18 mouse cellular contexts compared by ENCODE assay signal in the genomic region with DNA sequence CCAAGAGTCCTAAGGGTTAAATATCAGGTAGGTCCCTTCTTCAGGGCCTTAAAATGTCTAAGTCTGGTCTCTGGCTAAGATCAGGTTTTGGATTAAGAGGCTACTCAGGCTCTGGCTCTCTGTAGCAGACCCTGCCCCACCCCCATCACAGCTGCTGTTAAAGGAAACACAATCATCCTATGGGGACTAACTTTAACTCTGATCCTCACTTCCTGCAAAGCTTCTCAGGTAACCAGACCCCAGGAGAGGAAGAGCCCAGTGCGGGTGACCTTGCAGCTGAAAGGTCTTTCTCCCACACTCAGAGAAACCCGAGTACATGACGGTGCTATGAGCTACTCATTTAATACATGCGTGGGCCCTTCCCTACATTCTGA. TPM values are rescaled to one million over a fixed set of nuclear protein-coding genes. Genes with fewer than 3 reads are reported as not detected.
DNase-seq lines count a peak whose midpoint lies in the region; ATAC-seq lines count a peak whose summit lies in the region.
"Had no signal": no experiment of that assay in that cellular context is flagged by ENCODE, and none has a peak within 500 bp of the region (broad histone marks: within the 10 kb centered on the region; RNA-seq: fewer than 3 reads in every experiment).

No protein-coding gene starts in this region.

- H3K4me3 ChIP-seq in midbrain, embryonic 10.5 days: no peak overlapping the region
- H3K4me3 ChIP-seq in midbrain, embryonic 16.5 days (ENCODE audit: low read depth, low read length): no peak overlapping the region
- H3K4me3 ChIP-seq in embryonic facial prominence, embryonic 11.5 days (ENCODE audit: low read depth, low read length): no peak overlapping the region
- no peak overlapping the region for H3K4me3 ChIP-seq in limb, embryonic 15.5 days
- H3K4me3 ChIP-seq: heart, embryonic 12.5 days; hindbrain, embryonic 15.5 days; liver, embryonic 15.5 days had no signal

- intact Hi-C loops in heart, postnatal 36 days (cut with DNase I): no loop called here

- H3K4me1 ChIP-seq in midbrain, embryonic 10.5 days: peaks cover 20% of the 10 kb centered on the region
- no peaks in the 10 kb centered on the region; the same call in 1 of the 2 replicates for H3K4me1 ChIP-seq in midbrain, embryonic 16.5 days (ENCODE audit: control insufficient read depth, insufficient read depth, low read length)
- peaks cover 3% of the 10 kb centered on the region; the same call in 1 of the 2 replicates for H3K4me1 ChIP-seq in embryonic facial prominence, embryonic 11.5 days (ENCODE audit: control insufficient read depth, insufficient read depth, low read length)
- peaks cover 9% of the 10 kb centered on the region for H3K4me1 ChIP-seq in limb, embryonic 15.5 days
- H3K4me1 ChIP-seq: hindbrain, embryonic 15.5 days had no signal

- no peak overlapping the region for H3K27ac ChIP-seq in midbrain, embryonic 10.5 days (replicated peaks)
- no peak overlapping the region for H3K27ac ChIP-seq in midbrain, embryonic 16.5 days (ENCODE audit: low read length)
- peak overlapping the region; percentile 75 for H3K27ac ChIP-seq in embryonic facial prominence, embryonic 11.5 days (replicated peaks; ENCODE audit: low read depth, low read length)
- H3K27ac ChIP-seq in limb, embryonic 15.5 days: no peak overlapping the region
- H3K27ac ChIP-seq: hindbrain, embryonic 15.5 days; liver, embryonic 15.5 days; stomach, postnatal 0 days had no signal

- H3K9me3 ChIP-seq in midbrain, embryonic 10.5 days (replicated peaks): no peaks in the 10 kb centered on the region
- no peaks in the 10 kb centered on the region for H3K9me3 ChIP-seq in midbrain, embryonic 16.5 days (replicated peaks; ENCODE audit: control insufficient read depth, low read length, poor library complexity, severe bottlenecking)
- H3K9me3 ChIP-seq in embryonic facial prominence, embryonic 11.5 days (replicated peaks; ENCODE audit: control insufficient read depth, low read length): no peaks in the 10 kb centered on the region
- no peaks in the 10 kb centered on the region for H3K9me3 ChIP-seq in limb, embryonic 15.5 days
- H3K9me3 ChIP-seq: G1E; heart, embryonic 12.5 days; hindbrain, embryonic 15.5 days; liver, embryonic 15.5 days had no signal

- DNase-seq in heart, adult 11 months: peak; percentile 45
- DNase-seq in heart, postnatal 36 days: no peak
- peak; percentile 25 for DNase-seq in midbrain, embryonic 10.5 days (ENCODE audit: low spot score)
- peak; percentile 88 for DNase-seq in embryonic facial prominence, embryonic 11.5 days (ENCODE audit: low spot score)
- no peak for DNase-seq in layer of hippocampus, postnatal 36 days
- no peak for DNase-seq in frontal cortex, postnatal 36 days (ENCODE audit: low spot score in 2 of 2)
- DNase-seq: cerebellum, adult 11-12 months; gastrocnemius, postnatal 14 days; kidney, postnatal 14 days; lung, postnatal 36 days had no signal

- ATAC-seq in midbrain, embryonic 16.5 days: no peak
- peak; percentile 77 for ATAC-seq in embryonic facial prominence, embryonic 11.5 days (replicated peaks; ENCODE audit: insufficient number of reproducible peaks, low FRiP score, low TSS enrichment, low read depth)
- peak; percentile 65 for ATAC-seq in limb, embryonic 15.5 days (ENCODE audit: insufficient number of reproducible peaks, low FRiP score, low TSS enrichment, low read depth)
- ATAC-seq: forebrain, embryonic 16.5 days had no signal

- no peak overlapping the region for H3K9ac ChIP-seq in midbrain, embryonic 16.5 days (ENCODE audit: low read depth, low read length)
- no peak overlapping the region for H3K9ac ChIP-seq in embryonic facial prominence, embryonic 11.5 days (replicated peaks; ENCODE audit: low read length)
- H3K9ac ChIP-seq in limb, embryonic 15.5 days: no peak overlapping the region
- H3K9ac ChIP-seq: heart, embryonic 12.5 days; hindbrain, embryonic 15.5 days; liver, embryonic 15.5 days had no signal

- H3K4me2 ChIP-seq in midbrain, embryonic 16.5 days (ENCODE audit: low read length): no peak overlapping the region
- no peak overlapping the region for H3K4me2 ChIP-seq in embryonic facial prominence, embryonic 11.5 days (ENCODE audit: low read depth, low read length)
- no peak overlapping the region for H3K4me2 ChIP-seq in limb, embryonic 15.5 days
- H3K4me2 ChIP-seq: heart, embryonic 12.5 days; hindbrain, embryonic 15.5 days; liver, embryonic 15.5 days had no signal

- no peaks in the 10 kb centered on the region for H3K36me3 ChIP-seq in midbrain, embryonic 10.5 days
- H3K36me3 ChIP-seq in midbrain, embryonic 16.5 days (ENCODE audit: control insufficient read depth, insufficient read depth, low read length): no peaks in the 10 kb centered on the region
- H3K36me3 ChIP-seq in embryonic facial prominence, embryonic 11.5 days (replicated peaks; ENCODE audit: control insufficient read depth, insufficient read depth, low read depth, low read length): no peaks in the 10 kb centered on the region
- no peaks in the 10 kb centered on the region for H3K36me3 ChIP-seq in limb, embryonic 15.5 days
- H3K36me3 ChIP-seq: G1E; heart, embryonic 12.5 days; hindbrain, embryonic 15.5 days; liver, embryonic 15.5 days had no signal

- no peaks in the 10 kb centered on the region for H3K27me3 ChIP-seq in midbrain, embryonic 10.5 days (ENCODE audit: low read depth, poor library complexity, severe bottlenecking)
- H3K27me3 ChIP-seq in midbrain, embryonic 16.5 days (ENCODE audit: control insufficient read depth, insufficient read depth, low read depth, low read length): no peaks in the 10 kb centered on the region; the same call in 1 of the 2 replicates
- no peaks in the 10 kb centered on the region for H3K27me3 ChIP-seq in embryonic facial prominence, embryonic 11.5 days (ENCODE audit: control insufficient read depth, insufficient read depth, low read length)
- H3K27me3 ChIP-seq in limb, embryonic 15.5 days: no peaks in the 10 kb centered on the region
- H3K27me3 ChIP-seq: heart, embryonic 12.5 days; hindbrain, embryonic 15.5 days; liver, embryonic 15.5 days had no signal

- 41% methylated on average over 4 of the region's 4 CpGs for WGBS in midbrain, embryonic 10.5 days
- WGBS in midbrain, embryonic 16.5 days: 45% methylated on average over 4 of the region's 4 CpGs
- 17% methylated on average over 4 of the region's 4 CpGs for WGBS in embryonic facial prominence, embryonic 11.5 days
- 24% methylated on average over 4 of the region's 4 CpGs for WGBS in limb, embryonic 15.5 days

RNA-seq across cellular contexts. Expression of a gene that starts 17.4 kb away (rescaled TPM):
- total RNA-seq in heart, postnatal 36 days (2021): 1 to 10 TPM in 1 of 2 experiments, under 1 TPM in 1; 0.65 to 1.8 TPM
- polyA plus RNA-seq in midbrain, embryonic 10.5 days (2016; fragmentation: Nextera tagmentation; extraction: Ambion mirVana): not detected in 2 replicates
- polyA plus RNA-seq in midbrain, embryonic 16.5 days (2015; fragmentation: Nextera tagmentation; extraction: Ambion mirVana): not detected in 2 replicates
- polyA plus RNA-seq in embryonic facial prominence, embryonic 11.5 days (2014; fragmentation: Nextera tagmentation; extraction: Ambion mirVana): 0.21 TPM in 1 of 2 replicates, not detected in the other
- polyA plus RNA-seq in limb, embryonic 15.5 days (2015; fragmentation: Nextera tagmentation; extraction: Ambion mirVana): 0.51 and 0.58 TPM in 2 replicates
- not detected for total RNA-seq in layer of hippocampus, postnatal 36 days (2021)
- polyA plus RNA-seq: forebrain, embryonic 16.5 days; G1E; heart, embryonic 12.5 days; hindbrain, embryonic 15.5 days; liver, embryonic 15.5 days; stomach, postnatal 0 days had no signal

RNA-seq across cellular contexts. Expression of a gene that starts 25.5 kb away (rescaled TPM):
- 10 to 100 TPM; 24.1 to 54.3 TPM for total RNA-seq in heart, postnatal 36 days (2021)
- polyA plus RNA-seq in midbrain, embryonic 10.5 days (2016; fragmentation: Nextera tagmentation; extraction: Ambion mirVana): 23.9 and 25.9 TPM in 2 replicates
- 12.9 and 31.7 TPM in 2 replicates for polyA plus RNA-seq in midbrain, embryonic 16.5 days (2015; fragmentation: Nextera tagmentation; extraction: Ambion mirVana)
- polyA plus RNA-seq in embryonic facial prominence, embryonic 11.5 days (2014; fragmentation: Nextera tagmentation; extraction: Ambion mirVana): 26.7 and 27.6 TPM in 2 replicates
- 28.2 and 29.2 TPM in 2 replicates for polyA plus RNA-seq in limb, embryonic 15.5 days (2015; fragmentation: Nextera tagmentation; extraction: Ambion mirVana)
- total RNA-seq in layer of hippocampus, postnatal 36 days (2021): 10 to 100 TPM; 11.2 to 11.9 TPM
- total RNA-seq: G1E had no signal
- polyA plus RNA-seq: G1E had no signal

RNA-seq across cellular contexts. Expression of a gene that starts 32.6 kb away (rescaled TPM):
- not detected for total RNA-seq in heart, postnatal 36 days (2021)
- not detected in 2 replicates for polyA plus RNA-seq in midbrain, embryonic 10.5 days (2016; fragmentation: Nextera tagmentation; extraction: Ambion mirVana)
- polyA plus RNA-seq in midbrain, embryonic 16.5 days (2015; fragmentation: Nextera tagmentation; extraction: Ambion mirVana): 0.11 and 0.15 TPM in 2 replicates
- polyA plus RNA-seq in embryonic facial prominence, embryonic 11.5 days (2014; fragmentation: Nextera tagmentation; extraction: Ambion mirVana): not detected in 2 replicates
- not detected in 2 replicates for polyA plus RNA-seq in limb, embryonic 15.5 days (2015; fragmentation: Nextera tagmentation; extraction: Ambion mirVana)
- under 1 TPM; 0.07 to 0.46 TPM for total RNA-seq in layer of hippocampus, postnatal 36 days (2021)
- total RNA-seq: gastrocnemius, postnatal 14 days had no signal
- polyA plus RNA-seq: forebrain, embryonic 16.5 days; G1E; heart, embryonic 12.5 days; liver, embryonic 15.5 days had no signal

RNA-seq across cellular contexts. Expression of a gene that starts 46.0 kb away (rescaled TPM):
- under 1 TPM in 1 of 2 experiments, not detected in 1; 0.19 TPM for total RNA-seq in heart, postnatal 36 days (2021)
- polyA plus RNA-seq in midbrain, embryonic 10.5 days (2016; fragmentation: Nextera tagmentation; extraction: Ambion mirVana): not detected in 2 replicates
- not detected in 2 replicates for polyA plus RNA-seq in midbrain, embryonic 16.5 days (2015; fragmentation: Nextera tagmentation; extraction: Ambion mirVana)
- polyA plus RNA-seq in embryonic facial prominence, embryonic 11.5 days (2014; fragmentation: Nextera tagmentation; extraction: Ambion mirVana): 0.14 TPM in 1 of 2 replicates, not detected in the other
- not detected in 2 replicates for polyA plus RNA-seq in limb, embryonic 15.5 days (2015; fragmentation: Nextera tagmentation; extraction: Ambion mirVana)
- under 1 TPM; 0.30 to 0.45 TPM for total RNA-seq in layer of hippocampus, postnatal 36 days (2021)
- polyA plus RNA-seq: forebrain, embryonic 16.5 days; G1E; hindbrain, embryonic 15.5 days had no signal

Comparison
In these comparisons a context has a peak if more than half of its experiments do, and no peak if none do; other contexts are left out.
1. DNase-seq: peak in heart, adult 11 months (single experiment), midbrain, embryonic 10.5 days (single experiment) and embryonic facial prominence, embryonic 11.5 days (single experiment); none in heart, postnatal 36 days (0 of 2), layer of hippocampus, postnatal 36 days (0 of 2) and frontal cortex, postnatal 36 days (0 of 2).